Mouse (Mus musculus) embryo, embryonic 9.5 days (tissue): ENCODE measurements around the gene Ube3c.

Experiments
- DNase-seq: peaks from one replicate; pipeline ENCODE4 v3.0.0-alpha.2; 2017; ENCODE audit errors: extremely low spot score

The Ube3c gene

GRCm38 (mm10) chr5:29674305-29674704 lies 105.3 kb downstream of the Ube3c start:
- no peak for DNase-seq

DNA sequence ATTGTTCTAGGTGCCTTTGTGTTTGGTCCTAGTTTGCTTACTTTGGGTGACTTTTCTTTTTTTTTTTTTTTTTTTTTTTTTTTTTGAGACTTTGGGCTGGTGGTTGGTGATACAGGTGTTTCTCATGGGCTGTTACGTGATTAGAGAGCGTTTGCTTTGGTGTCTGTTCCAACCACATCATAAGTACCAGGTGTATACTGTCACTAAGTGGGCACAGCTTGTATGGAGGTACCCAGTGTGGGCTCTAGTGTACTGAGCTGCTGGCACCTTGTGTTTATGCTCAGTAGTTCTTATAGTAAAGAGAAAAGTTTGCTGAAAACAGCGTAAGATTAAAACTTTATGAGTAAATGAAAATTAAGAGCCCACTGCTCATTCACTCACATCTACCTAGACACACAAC lies 107.4 kb downstream of the Ube3c start:
- DNase-seq: no peak

GRCm38 (mm10) chr5:29685085-29685484 lies 116.0 kb downstream of the Ube3c start:
- DNase-seq: no peak

DNA sequence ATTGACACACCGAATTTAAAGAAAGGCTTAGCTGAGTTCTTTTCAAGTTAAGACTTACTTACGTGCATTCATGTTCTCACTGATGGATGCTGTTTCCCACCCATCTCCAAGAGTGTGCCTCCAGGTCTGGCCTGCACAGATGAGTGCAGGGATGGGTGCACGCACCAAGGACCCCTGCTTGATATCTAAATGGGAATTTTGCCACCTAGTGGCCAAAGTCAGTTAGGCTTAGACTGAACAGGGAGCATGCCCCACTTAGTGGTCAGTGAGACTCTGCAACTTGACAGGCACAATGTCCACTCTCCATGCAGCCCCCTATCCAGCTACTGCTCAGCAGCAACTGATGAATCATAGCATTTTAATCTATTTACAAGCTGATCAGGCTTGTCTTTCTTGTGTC lies 118.6 kb downstream of the Ube3c start:
- peak; percentile 43 for DNase-seq

- no peak for DNase-seq
Measured at GRCm38 (mm10) chr5:29688352-29688751, 119.3 kb downstream of the Ube3c start.

DNA sequence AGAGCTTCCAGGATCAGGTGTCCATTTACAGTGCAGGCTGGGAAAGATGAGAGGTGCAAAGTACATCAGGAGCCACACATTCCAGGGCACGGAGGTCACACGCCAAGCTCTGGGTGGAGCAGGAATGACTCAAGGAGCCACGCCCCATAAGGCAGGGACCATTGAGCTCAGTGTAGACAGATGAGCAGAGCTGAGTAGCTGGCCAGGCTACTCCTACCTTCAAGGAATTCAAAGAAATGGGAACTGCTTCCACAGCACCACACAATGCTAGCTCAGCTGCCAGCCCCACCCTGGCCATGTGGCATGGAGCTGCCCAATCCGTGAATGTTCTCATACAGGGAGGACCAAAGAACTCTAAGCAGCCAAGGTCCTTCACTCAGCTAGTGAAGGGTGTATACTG lies 129.5 kb downstream of the Ube3c start:
- DNase-seq: no peak

DNA sequence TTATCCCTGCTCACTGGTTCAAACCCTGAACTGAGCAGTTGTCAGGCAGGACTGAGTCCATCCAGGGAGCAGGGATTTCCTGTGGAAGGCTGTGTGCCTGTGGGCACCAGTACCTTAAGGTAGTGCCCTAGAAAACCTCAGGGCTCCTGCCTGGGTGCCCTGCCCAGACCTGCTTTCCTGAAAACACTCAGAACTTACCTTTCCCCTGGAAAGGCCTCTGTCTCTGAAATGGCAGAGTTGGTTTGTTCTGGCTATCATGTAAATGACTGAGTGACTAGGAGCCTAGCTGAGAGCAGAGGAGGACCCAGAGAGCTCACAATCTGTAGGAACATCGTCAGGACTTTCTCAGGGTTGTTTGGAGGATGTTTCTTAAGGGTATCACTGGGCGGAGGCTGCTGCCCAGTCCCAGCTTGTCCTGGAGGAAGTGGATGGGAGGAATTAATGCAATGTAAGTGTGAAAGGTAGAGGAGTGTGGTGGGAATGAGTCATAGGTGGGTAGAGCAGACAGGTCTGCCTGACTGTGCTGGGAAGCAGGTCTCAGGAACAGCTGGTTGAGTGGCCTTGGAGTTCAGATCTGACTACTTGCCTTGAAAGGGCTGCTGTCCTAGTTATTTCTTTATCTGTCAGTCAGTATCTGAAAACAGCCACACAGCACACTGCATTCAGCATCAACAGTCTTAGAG lies 130.6 kb downstream of the Ube3c start:
- DNase-seq: no peak

DNA sequence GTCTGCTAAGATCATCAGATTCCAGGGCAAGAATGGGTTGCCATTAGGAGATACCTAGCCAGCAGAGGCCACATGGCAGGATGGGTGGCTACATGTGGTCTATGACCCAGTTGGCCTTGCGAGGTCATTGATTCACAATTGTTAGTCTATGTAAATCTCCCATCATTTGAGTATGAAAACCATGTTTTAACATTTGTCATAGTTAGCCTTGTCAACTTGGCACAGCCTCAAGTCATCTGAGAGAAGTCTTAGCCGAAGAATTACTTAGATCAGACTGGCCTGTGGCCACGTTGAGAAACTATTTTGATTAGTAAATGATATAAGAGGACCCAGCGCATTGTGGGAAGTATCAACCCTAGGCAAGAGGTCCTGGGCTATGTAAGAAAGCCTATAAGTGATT lies 138.2 kb downstream of the Ube3c start:
- no peak for DNase-seq

- no peak for DNase-seq
Measured at GRCm38 (mm10) chr5:29708258-29708657, 139.2 kb downstream of the Ube3c start.

DNA sequence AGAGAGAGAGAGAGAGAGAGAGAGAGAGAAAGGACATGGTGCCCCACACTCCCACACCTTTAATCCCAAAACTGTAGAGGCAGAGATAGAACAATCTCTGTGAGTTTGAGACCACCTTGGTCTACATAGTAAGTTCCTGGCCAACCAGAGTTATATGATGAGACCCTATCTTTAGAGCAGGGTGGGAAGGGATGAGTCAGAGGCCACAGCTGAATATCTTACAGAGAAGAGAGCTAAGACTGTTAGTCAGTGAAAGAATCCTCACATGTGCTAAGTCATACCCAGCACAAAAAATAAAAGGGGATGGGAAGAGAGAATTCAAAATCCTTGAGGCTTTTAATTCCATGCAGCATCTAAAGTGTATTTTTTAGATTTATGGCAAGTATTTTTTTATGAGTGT lies 142.6 kb downstream of the Ube3c start:
- no peak for DNase-seq

DNA sequence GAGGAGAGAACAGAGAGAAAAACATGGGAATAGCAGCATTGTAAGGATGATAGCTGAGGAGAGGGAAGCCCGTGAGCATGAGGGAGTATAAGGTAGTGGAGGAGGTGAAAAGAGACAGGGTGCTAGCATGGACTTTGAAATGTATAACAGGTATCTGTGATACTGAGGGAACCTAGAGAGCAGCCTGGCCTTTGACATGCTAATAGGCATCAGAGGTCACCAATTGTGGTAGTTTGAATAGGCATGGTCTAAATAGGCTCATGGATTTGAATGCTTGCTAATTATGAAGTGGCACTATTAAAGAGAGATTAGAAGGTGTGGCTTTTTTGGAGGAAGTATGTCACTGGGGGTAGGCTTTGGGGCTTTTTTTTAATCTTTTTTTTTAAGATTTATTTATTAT lies 143.9 kb downstream of the Ube3c start:
- DNase-seq: no peak

DNA sequence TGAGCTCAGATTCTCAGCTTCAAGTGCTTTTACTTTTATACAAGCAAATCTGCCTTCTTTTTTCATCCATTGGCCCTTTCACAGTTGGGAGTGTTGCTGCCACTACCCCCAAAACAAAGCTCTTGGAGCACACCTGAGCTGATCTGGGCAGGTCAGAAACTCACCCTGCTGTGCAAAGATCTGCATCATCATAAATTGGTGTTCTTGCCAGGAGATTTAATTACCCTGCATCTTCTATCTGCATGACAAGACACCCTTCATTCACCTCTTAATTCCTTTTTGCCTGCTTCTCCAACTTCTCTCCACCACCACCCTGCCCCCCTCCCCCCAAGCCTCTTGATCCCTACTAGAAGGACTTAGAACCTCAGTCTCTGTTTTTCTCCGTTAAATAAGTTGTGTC lies 152.1 kb downstream of the Ube3c start:
- DNase-seq: no peak

GRCm38 (mm10) chr5:29725369-29725768 lies 156.3 kb downstream of the Ube3c start:
- no peak for DNase-seq
